12 mouse cellular contexts compared by ENCODE assay signal in the genomic region with DNA sequence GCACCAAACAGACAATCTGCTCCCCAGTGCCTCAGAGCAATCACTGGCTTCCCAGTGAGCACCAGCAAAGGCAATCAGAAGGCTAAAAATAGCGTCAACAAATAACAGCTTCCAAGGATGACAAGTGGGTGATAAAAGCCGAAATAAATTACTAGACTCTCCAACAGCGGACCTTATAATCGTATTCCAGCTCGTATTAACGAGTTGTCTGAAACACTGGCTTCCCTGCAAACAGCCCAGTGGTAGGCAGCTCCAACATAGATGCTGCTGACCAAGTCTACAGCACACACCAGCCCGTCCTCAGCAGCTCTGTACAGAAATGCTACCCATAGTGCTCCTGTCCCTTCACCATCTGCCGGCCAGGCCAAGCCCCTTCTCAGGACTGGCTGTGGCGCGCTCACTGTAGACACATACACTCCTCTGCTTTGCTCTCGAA.
DNase-seq lines count a peak whose midpoint lies in the region; ATAC-seq lines count a peak whose summit lies in the region.
"Had no signal": no experiment of that assay in that cellular context is flagged by ENCODE, and none has a peak within 500 bp of the region (broad histone marks: within the 10 kb centered on the region; RNA-seq: fewer than 3 reads in every experiment).

No protein-coding gene starts in this region.

- H3K27ac ChIP-seq in hindbrain, embryonic 13.5 days = peak overlapping the region; percentile 72
- H3K27ac ChIP-seq in hindbrain, embryonic 10.5 days = no peak overlapping the region
- H3K27ac ChIP-seq in forebrain, embryonic 16.5 days (ENCODE audit: low read length) = peak overlapping the region; percentile 7; the same call in 1 of the 2 replicates
- peak overlapping the region; percentile 52; the same call in 1 of the 2 replicates for H3K27ac ChIP-seq in hindbrain, embryonic 14.5 days
- H3K27ac ChIP-seq: liver, embryonic 14.5 days had no signal

- ATAC-seq in hindbrain, embryonic 13.5 days (ENCODE audit: low FRiP score) = peak; percentile 17; the same call in 1 of the 2 replicates
- peak; percentile 84 for ATAC-seq in forebrain, embryonic 16.5 days
- ATAC-seq in hindbrain, embryonic 14.5 days (ENCODE audit: low FRiP score) = peak; percentile 69

- H3K9me3 ChIP-seq in hindbrain, embryonic 13.5 days = no peaks in the 10 kb centered on the region
- no peaks in the 10 kb centered on the region for H3K9me3 ChIP-seq in hindbrain, embryonic 10.5 days
- no peaks in the 10 kb centered on the region for H3K9me3 ChIP-seq in forebrain, embryonic 16.5 days (ENCODE audit: control insufficient read depth, low read length)
- no peaks in the 10 kb centered on the region for H3K9me3 ChIP-seq in hindbrain, embryonic 14.5 days (ENCODE audit: control insufficient read depth, low read length)

- H3K4me3 ChIP-seq in hindbrain, embryonic 13.5 days = no peak overlapping the region
- no peak overlapping the region for H3K4me3 ChIP-seq in hindbrain, embryonic 10.5 days
- no peak overlapping the region for H3K4me3 ChIP-seq in forebrain, embryonic 16.5 days (replicated peaks; ENCODE audit: low read length)
- H3K4me3 ChIP-seq in hindbrain, embryonic 14.5 days (replicated peaks; ENCODE audit: low read length) = no peak overlapping the region
- H3K4me3 ChIP-seq: myocyte had no signal

- no peaks in the 10 kb centered on the region for H3K27me3 ChIP-seq in hindbrain, embryonic 13.5 days
- no peaks in the 10 kb centered on the region for H3K27me3 ChIP-seq in hindbrain, embryonic 10.5 days (ENCODE audit: insufficient read depth, poor library complexity, severe bottlenecking)
- H3K27me3 ChIP-seq in forebrain, embryonic 16.5 days (replicated peaks; ENCODE audit: control insufficient read depth, insufficient read depth, low read length) = no peaks in the 10 kb centered on the region
- no peaks in the 10 kb centered on the region for H3K27me3 ChIP-seq in hindbrain, embryonic 14.5 days (ENCODE audit: control insufficient read depth, insufficient read depth, low read length)
- H3K27me3 ChIP-seq: CH12.LX had no signal

- H3K36me3 ChIP-seq in hindbrain, embryonic 13.5 days = peaks cover 15% of the 10 kb centered on the region
- H3K36me3 ChIP-seq in hindbrain, embryonic 10.5 days = peaks cover 37% of the 10 kb centered on the region
- peaks cover 2% of the 10 kb centered on the region; the same call in 1 of the 2 replicates for H3K36me3 ChIP-seq in forebrain, embryonic 16.5 days (ENCODE audit: control insufficient read depth, insufficient read depth)
- H3K36me3 ChIP-seq in hindbrain, embryonic 14.5 days (replicated peaks; ENCODE audit: control insufficient read depth, insufficient read depth) = no peaks in the 10 kb centered on the region; the same call in 1 of the 2 replicates

- H3K4me2 ChIP-seq in hindbrain, embryonic 13.5 days = no peak overlapping the region
- H3K4me2 ChIP-seq in forebrain, embryonic 16.5 days (ENCODE audit: low read length) = no peak overlapping the region
- H3K4me2 ChIP-seq in hindbrain, embryonic 14.5 days (replicated peaks) = 0 out of 2 replicates have a peak overlapping the region, but pooled peaks have one; percentile 3

- no peak for DNase-seq in hindbrain, embryonic 10.5 days (ENCODE audit: low spot score)
- DNase-seq in brain, adult 2 months (ENCODE audit: low read depth, low spot score) = peak; percentile 63
- DNase-seq in hindbrain, embryonic 14.5 days (ENCODE audit: low spot score) = no peak
- no peak for DNase-seq in urinary bladder, adult 2 months (ENCODE audit: low spot score)
- DNase-seq in left cerebral cortex, postnatal 10 days (ENCODE audit: extremely low spot score in 1 of 2, low spot score in 2 of 2) = no peak
- DNase-seq in cerebellum, adult 11 months = no peak
- DNase-seq: thymus, postnatal 4 days had no signal

- H3K4me1 ChIP-seq in hindbrain, embryonic 13.5 days (replicated peaks) = peaks cover 8% of the 10 kb centered on the region; the same call in 1 of the 2 replicates
- peaks cover 11% of the 10 kb centered on the region for H3K4me1 ChIP-seq in hindbrain, embryonic 10.5 days (replicated peaks)
- H3K4me1 ChIP-seq in forebrain, embryonic 16.5 days (replicated peaks; ENCODE audit: control insufficient read depth, insufficient read depth, low read length) = peaks cover 10% of the 10 kb centered on the region
- H3K4me1 ChIP-seq in hindbrain, embryonic 14.5 days (replicated peaks; ENCODE audit: control insufficient read depth, insufficient read depth, low read length) = 0 out of 2 replicates have a peak, but pooled peaks cover 4% of the 10 kb centered on the region

- H3K9ac ChIP-seq in hindbrain, embryonic 13.5 days = no peak overlapping the region
- no peak overlapping the region for H3K9ac ChIP-seq in forebrain, embryonic 16.5 days (replicated peaks; ENCODE audit: low read depth, low read length)
- no peak overlapping the region for H3K9ac ChIP-seq in hindbrain, embryonic 14.5 days
- H3K9ac ChIP-seq: liver, embryonic 14.5 days had no signal

- intact Hi-C loops in left cerebral cortex, postnatal 10 days (cut with DNase I) = no loop called here

- WGBS in hindbrain, embryonic 13.5 days = 70% methylated on average over 11 of the region's 11 CpGs
- 92% methylated on average over 11 of the region's 11 CpGs for WGBS in hindbrain, embryonic 10.5 days
- whole genome bisulfite sequencing in forebrain, embryonic 16.5 days = 41% methylated on average over 11 of the region's 11 CpGs
- WGBS in hindbrain, embryonic 14.5 days = 61% methylated on average over 11 of the region's 11 CpGs

Comparison
In these comparisons a context has a peak if more than half of its experiments do, and no peak if none do; other contexts are left out.
1. ATAC-seq: peak in every context shown above with its lines; median percentile 84 in forebrain, embryonic 16.5 days; 69 in hindbrain, embryonic 14.5 days; 17 in hindbrain, embryonic 13.5 days.